Mouse (Mus musculus): ENCODE measurements around the gene Tas1r2. TPM values are rescaled to one million over a fixed set of nuclear protein-coding genes. Genes with fewer than 3 reads are reported as not detected.

Tas1r2 gene
- polyA plus RNA-seq (2016; fragmentation: Nextera tagmentation; extraction: Ambion mirVana): not detected in 2 replicates

DNA sequence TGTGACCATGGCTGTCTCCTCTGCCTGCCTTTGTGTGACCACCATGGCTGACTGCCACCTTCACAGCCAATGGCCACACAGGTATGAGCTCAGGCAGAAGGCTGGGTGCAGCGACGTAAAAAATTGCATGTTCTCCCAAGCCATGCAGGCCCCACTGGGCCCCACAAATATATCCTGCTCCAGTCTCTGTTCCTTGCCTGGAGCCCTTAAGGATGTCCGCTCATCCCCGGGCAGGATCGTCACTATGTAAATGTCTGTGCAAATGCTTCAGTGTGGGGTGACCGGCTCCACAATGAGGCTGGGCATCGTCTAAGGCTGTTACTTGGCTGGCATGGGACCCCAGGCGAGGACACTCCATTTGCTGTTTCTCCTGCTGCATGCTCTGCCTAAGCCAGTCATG is at the start of gene Tas1r2:
Gene Tas1r2 (plus strand): TSS at position 301 of the 400 bp plus-strand sequence.
- WGBS: 84% methylated on average over 8 of the region's 8 CpGs
- Histone ChIP-seq H3K4me3 (no peak within 1 kb of the TSS), H3K27me3 (ENCODE audit: low read depth, poor library complexity, severe bottlenecking) (0 out of 2 replicates have a peak, but pooled peaks cover 7% of the 10 kb centered on the region), H3K9me3 (replicated peaks) (no peaks in the 10 kb centered on the region), H3K36me3 (peaks cover 8% of the 10 kb centered on the region), H3K27ac (no peak within 1 kb of the TSS), H3K4me1 (no peaks in the 10 kb centered on the region)
- no peak for DNase-seq (ENCODE audit: low spot score)

DNA sequence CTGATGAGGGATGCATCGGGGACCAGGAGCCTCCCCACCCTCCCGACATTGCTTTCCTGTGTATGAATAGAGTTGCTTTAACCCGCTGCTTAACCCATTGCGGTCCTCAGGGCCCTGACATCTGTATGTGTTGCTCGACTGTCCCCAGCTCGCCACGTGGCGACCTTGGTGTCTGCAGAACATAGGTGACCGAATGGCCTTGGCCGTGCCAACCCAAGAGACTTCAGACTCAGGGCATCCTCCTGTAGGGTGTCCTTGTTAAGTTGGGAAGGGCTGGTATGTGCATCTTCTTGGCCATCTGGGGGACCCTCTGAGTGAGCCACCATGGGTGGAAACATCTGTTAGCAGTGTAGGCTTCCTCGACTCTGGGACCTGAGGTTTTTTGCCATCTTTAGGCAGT is 48.1 kb upstream of the Tas1r2 start:
- Histone ChIP-seq H3K27me3 (ENCODE audit: low read depth, poor library complexity, severe bottlenecking) (no peaks in the 10 kb centered on the region), H3K4me1 (peaks cover 33% of the 10 kb centered on the region), H3K36me3 (peaks cover 55% of the 10 kb centered on the region), H3K4me3 (no peak overlapping the region), H3K9me3 (replicated peaks) (no peaks in the 10 kb centered on the region), H3K27ac (peak overlapping the region; percentile 40; the same call in 1 of the 2 replicates)
- 91% methylated on average over 11 of the region's 11 CpGs for WGBS
- DNase-seq (ENCODE audit: low spot score): no peak

DNA sequence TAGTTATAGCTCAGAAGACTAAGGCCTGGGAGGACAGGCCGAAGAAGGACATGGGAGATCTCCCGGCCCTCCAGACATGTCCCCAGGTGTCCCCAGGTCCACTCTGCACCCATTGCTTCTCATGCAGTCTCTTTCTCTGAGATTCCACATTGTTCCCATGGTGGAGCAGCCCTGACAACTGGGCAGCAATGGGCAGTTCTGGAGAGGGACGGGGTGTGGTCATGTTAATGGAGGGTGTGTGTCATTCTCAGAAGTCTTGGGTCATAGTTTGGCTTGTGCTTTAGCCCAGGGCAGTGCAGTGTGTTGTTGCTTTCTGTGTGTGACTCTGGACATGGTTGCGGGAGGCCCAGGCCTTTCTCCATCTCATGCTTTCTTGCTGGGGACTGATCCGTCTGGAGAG is 46.6 kb upstream of the Tas1r2 start:
- H3K4me3 ChIP-seq: no peak overlapping the region
- DNase-seq (ENCODE audit: low spot score): no peak
- WGBS: 98% methylated on average over 5 of the region's 5 CpGs
- no peaks in the 10 kb centered on the region for H3K9me3 ChIP-seq (replicated peaks)
- H3K4me1 ChIP-seq: peaks cover 25% of the 10 kb centered on the region
- no peaks in the 10 kb centered on the region for H3K27me3 ChIP-seq (ENCODE audit: low read depth, poor library complexity, severe bottlenecking)
- no peak overlapping the region for H3K27ac ChIP-seq
- H3K36me3 ChIP-seq: peaks cover 56% of the 10 kb centered on the region

DNA sequence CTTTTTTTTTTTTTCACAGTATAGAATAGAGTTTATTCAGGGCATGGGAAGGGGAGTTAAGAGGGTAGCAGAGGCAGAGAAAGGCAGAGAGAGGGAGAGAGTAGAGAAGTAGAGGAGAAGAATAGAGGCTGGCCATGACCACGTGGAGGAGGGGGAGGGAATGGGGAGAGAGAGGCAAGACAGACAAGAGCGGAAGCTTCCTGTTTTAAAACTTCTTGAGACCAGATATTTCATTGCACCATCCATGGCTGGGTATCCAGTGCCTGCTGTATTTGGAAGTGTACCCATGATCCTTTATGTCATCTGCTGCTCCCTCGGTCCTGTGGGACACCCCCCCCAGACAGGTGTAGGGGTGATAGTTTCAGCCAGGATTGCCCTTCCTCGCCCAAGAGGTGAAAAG is 44.4 kb upstream of the Tas1r2 start:
- Histone ChIP-seq H3K27ac (no peak overlapping the region), H3K9me3 (replicated peaks) (peaks cover 5% of the 10 kb centered on the region; the same call in 1 of the 2 replicates), H3K4me3 (no peak overlapping the region), H3K27me3 (ENCODE audit: low read depth, poor library complexity, severe bottlenecking) (no peaks in the 10 kb centered on the region), H3K4me1 (peaks cover 9% of the 10 kb centered on the region), H3K36me3 (peaks cover 74% of the 10 kb centered on the region)
- 77% methylated on average over 4 of the region's 4 CpGs for WGBS
- no peak for DNase-seq (ENCODE audit: low spot score)

DNA sequence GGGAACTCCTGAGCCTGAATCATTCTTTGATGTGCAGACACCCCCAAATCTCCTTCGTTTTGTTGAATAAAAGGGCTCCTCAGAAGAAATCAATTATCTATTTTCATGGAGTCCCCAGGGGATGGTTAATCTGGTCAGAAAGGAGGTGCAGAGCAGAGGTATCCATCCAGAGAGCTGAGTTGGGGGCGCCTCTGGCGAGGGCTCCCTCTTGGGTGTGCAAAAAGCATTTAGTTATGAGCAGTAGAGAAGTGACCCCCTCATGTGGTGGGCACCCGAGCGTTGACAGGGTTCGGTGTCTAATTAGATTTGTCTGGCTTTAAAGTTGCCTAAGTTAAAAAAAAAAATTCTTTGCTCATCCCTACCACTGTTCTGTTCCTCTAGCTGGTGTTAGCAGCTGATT is 42.4 kb upstream of the Tas1r2 start:
- DNase-seq (ENCODE audit: low spot score): no peak
- WGBS: 65% methylated on average over 6 of the region's 6 CpGs
- Histone ChIP-seq H3K4me1 (peaks cover 9% of the 10 kb centered on the region), H3K27ac (peak overlapping the region; percentile 34; the same call in 1 of the 2 replicates), H3K9me3 (replicated peaks) (peaks cover 5% of the 10 kb centered on the region; the same call in 1 of the 2 replicates), H3K36me3 (peaks cover 80% of the 10 kb centered on the region), H3K4me3 (no peak overlapping the region; the same call in 1 of the 2 replicates), H3K27me3 (ENCODE audit: low read depth, poor library complexity, severe bottlenecking) (no peaks in the 10 kb centered on the region)

DNA sequence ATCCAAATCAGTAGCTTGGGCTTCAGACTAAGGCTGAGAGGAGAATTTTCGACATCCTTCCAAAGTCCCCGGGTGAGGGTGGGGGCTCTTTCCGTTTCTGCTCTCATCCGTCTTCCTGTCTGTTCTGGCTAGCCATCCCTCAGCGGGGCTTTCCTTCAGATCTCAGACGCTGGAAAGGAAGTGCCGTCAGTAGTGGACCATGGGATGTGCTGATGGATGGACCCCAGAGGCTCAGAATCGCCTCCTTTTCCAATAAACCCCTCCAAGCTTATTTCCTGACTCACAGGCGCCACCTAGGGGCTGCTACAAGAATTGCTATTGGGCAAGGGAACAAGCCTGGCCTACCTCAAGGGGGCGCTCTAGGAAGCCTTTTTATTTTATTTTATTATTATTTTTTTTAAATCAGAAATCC is 41.8 kb upstream of the Tas1r2 start:
- peak; percentile 90 for DNase-seq (ENCODE audit: low spot score)
- Histone ChIP-seq H3K27ac (peak overlapping the region; percentile 34; the same call in 1 of the 2 replicates), H3K4me1 (peaks cover 15% of the 10 kb centered on the region), H3K27me3 (ENCODE audit: low read depth, poor library complexity, severe bottlenecking) (no peaks in the 10 kb centered on the region), H3K9me3 (replicated peaks) (peaks cover 5% of the 10 kb centered on the region; the same call in 1 of the 2 replicates), H3K36me3 (peaks cover 80% of the 10 kb centered on the region), H3K4me3 (peak overlapping the region; percentile 30)
- 5% methylated on average over 10 of the region's 10 CpGs for WGBS

DNA sequence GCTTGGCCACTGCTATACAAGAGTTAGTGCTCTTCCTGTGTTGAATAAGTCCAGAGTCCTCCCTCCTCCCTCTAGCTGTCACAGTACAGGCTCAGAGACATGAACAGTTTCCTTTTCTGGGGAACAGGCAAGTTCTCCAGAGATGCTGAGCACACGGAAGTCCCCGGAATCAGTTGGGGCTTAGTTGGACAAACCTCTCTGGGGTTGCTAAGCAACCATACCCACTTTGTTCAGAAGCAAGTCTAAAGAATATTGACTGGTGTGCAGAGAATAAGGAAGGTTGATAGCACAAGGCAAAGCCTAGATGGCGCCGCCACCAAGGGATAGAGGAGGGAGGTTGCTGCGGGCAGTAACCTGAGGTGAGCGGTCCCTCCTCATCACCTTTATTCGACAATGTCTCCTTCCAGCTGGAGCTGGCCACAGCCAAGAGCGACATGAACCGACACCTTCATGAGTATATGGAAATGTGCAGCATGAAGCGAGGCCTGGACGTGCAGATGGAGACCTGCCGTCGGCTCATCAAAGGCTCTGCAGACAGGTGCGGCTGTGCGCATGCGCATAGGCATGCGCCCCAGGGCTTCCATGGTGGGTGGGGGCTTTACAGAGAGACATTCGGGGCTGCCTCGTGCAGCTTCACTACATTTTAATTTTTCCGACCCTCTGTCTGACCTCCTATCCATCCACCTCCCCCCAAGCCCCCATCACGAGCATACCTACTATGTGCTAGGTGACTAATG is 38.6 kb upstream of the Tas1r2 start:
- no peak for DNase-seq (ENCODE audit: low spot score)
- Histone ChIP-seq H3K4me1 (peaks cover 18% of the 10 kb centered on the region), H3K36me3 (peaks cover 69% of the 10 kb centered on the region), H3K4me3 (no peak overlapping the region), H3K9me3 (replicated peaks) (peaks cover 5% of the 10 kb centered on the region; the same call in 1 of the 2 replicates), H3K27ac (no peak overlapping the region), H3K27me3 (ENCODE audit: low read depth, poor library complexity, severe bottlenecking) (no peaks in the 10 kb centered on the region)
- WGBS: 92% methylated on average over 21 of the region's 21 CpGs

DNA sequence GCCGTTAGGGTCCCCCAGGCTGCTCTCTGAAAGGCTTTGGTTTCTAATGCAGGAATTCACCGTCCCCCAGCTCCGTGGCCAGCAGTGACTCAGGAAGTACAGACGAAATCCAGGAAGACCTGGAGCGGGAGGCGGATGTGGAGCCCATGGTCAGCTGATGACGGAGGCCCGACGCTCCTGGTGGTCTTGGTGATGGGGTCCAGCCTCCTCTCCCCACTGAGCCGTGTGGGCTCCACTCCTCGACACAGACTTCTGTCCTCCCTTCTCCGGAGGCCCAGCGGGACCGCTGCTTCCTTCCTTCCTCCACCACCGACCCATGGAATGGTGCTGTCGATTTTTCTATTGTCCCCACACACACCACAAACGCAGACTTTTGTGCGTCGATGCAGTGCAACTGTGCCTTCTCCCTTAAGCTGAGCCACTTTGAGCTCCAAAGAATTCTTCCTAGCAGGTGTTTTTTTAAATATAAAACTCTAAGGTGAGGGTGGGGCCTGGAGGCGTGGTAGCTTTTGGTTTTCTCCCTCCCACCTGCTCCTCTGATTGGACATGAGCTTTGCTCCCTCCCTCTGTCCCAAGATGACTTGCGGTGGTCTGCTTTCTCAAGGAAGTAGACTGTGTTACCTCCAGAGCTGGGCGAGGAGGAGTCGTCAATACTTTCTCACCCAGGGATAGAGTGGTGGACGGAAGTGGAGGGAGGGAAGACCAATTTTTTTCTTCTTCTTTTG is 36.9 kb upstream of the Tas1r2 start:
- peaks cover 68% of the 10 kb centered on the region for H3K36me3 ChIP-seq
- no peaks in the 10 kb centered on the region for H3K27me3 ChIP-seq (ENCODE audit: low read depth, poor library complexity, severe bottlenecking)
- DNase-seq (ENCODE audit: low spot score): no peak
- H3K9me3 ChIP-seq (replicated peaks): peaks cover 5% of the 10 kb centered on the region; the same call in 1 of the 2 replicates
- peaks cover 13% of the 10 kb centered on the region for H3K4me1 ChIP-seq
- peak overlapping the region; percentile 52 for H3K4me3 ChIP-seq
- 6% methylated on average over 24 of the region's 24 CpGs for WGBS
- H3K27ac ChIP-seq: peak overlapping the region; percentile 76

DNA sequence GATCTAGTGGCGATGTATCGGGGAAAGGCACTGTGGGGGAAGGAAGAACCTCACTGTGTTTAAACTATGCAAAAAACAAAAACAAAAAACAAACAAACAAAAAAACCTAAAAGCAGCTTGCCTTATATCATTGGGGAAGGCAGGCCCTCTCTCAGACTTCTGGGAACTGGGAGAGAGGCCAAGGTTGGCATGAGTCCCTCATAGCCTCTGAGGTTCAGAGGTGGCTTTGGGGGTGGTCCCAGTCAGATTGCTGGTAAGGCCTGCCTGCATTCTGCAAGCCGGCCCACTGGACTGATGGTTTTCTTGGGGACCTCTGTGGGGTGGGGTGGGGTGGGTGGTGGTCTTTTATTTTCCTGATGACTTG is 36.4 kb upstream of the Tas1r2 start:
- peaks cover 11% of the 10 kb centered on the region for H3K4me1 ChIP-seq
- no peaks in the 10 kb centered on the region for H3K27me3 ChIP-seq (ENCODE audit: low read depth, poor library complexity, severe bottlenecking)
- peaks cover 5% of the 10 kb centered on the region; the same call in 1 of the 2 replicates for H3K9me3 ChIP-seq (replicated peaks)
- peak overlapping the region; percentile 52 for H3K4me3 ChIP-seq
- no peak for DNase-seq (ENCODE audit: low spot score)
- peaks cover 68% of the 10 kb centered on the region for H3K36me3 ChIP-seq
- 51% methylated on average over 3 of the region's 3 CpGs for WGBS
- peak overlapping the region; percentile 76; the same call in 1 of the 2 replicates for H3K27ac ChIP-seq

DNA sequence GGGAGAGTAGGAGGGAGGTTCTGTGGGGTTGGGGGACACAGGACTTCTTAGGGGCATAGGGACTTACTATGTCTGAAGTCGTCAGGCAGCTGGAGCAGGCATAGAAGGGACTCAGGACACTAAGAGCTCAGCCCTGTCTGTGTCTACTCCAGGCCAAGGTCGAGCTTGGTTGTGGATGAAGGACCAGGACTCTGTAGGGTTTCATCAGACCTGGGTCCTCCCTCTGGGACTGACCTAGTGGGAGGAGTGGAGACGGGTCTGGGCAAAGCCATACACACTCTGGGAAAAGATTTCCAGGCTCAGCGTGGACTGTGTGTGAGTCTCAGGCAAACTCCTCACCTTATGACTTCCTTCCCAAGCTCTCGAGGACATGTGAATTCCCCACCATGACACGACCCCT is 33.6 kb upstream of the Tas1r2 start:
- H3K4me3 ChIP-seq: no peak overlapping the region
- no peak for DNase-seq (ENCODE audit: low spot score)
- no peak overlapping the region for H3K27ac ChIP-seq
- no peaks in the 10 kb centered on the region for H3K27me3 ChIP-seq (ENCODE audit: low read depth, poor library complexity, severe bottlenecking)
- no peaks in the 10 kb centered on the region for H3K9me3 ChIP-seq (replicated peaks)
- peaks cover 31% of the 10 kb centered on the region for H3K4me1 ChIP-seq
- 76% methylated on average over 6 of the region's 6 CpGs for WGBS
- H3K36me3 ChIP-seq: peaks cover 42% of the 10 kb centered on the region

DNA sequence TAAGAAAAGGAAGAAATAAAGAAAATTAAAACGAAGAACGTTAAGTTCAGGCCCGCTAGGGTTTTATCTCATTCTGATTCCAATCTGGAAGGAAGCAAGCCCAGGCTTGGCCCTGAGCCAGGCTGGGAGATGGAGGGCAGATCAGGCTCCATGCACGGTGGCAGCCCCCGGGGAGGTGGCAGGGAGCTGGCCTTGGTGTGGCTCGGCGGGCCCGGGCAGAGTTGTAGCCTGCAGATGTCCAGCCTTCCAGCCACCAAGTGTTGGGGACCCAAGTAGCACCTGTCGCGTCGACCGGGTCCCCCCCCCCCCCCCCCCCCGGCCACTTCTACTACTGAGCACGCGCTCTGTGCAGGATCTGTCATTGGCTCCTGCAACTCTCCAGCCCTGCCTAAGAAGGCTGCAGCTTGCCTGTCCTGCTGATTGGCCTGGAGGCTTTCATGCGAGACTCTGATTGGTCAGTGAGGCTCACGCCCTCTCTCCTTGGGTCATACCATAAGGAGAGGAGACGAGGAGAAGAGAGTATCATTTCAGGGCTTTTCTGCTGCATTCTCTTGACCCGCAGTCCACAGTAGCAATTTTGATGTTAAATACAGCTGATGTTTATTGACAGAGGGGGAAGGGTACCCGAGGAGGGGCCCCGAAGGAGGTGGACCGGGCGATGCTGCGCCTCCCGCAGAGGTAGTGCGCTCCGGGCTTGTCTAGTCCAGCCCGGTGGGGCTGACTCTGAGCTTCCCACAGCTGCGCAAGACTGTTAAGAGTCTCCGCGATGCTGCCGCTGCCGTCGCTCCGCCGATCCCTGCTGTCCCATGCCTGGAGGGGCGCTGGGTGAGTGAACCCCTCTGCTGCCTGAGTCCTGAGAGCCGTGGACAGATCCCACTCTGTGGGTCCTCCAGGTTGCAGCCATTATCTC is 30.7 kb upstream of the Tas1r2 start, which contains the start of gene Aldh4a1:
Gene Aldh4a1 (plus strand): TSS at position 494 of the 910 bp plus-strand sequence.
- Histone ChIP-seq H3K9me3 (replicated peaks) (no peaks in the 10 kb centered on the region), H3K27me3 (ENCODE audit: low read depth, poor library complexity, severe bottlenecking) (no peaks in the 10 kb centered on the region), H3K4me3 (peak within 1 kb of the TSS; percentile 68), H3K27ac (peak within 1 kb of the TSS; percentile 92), H3K4me1 (peaks cover 20% of the 10 kb centered on the region), H3K36me3 (peaks cover 14% of the 10 kb centered on the region; the same call in 1 of the 2 replicates)
- peak; percentile 91 for DNase-seq (ENCODE audit: low spot score)
- WGBS: 1% methylated on average over 37 of the region's 38 CpGs

DNA sequence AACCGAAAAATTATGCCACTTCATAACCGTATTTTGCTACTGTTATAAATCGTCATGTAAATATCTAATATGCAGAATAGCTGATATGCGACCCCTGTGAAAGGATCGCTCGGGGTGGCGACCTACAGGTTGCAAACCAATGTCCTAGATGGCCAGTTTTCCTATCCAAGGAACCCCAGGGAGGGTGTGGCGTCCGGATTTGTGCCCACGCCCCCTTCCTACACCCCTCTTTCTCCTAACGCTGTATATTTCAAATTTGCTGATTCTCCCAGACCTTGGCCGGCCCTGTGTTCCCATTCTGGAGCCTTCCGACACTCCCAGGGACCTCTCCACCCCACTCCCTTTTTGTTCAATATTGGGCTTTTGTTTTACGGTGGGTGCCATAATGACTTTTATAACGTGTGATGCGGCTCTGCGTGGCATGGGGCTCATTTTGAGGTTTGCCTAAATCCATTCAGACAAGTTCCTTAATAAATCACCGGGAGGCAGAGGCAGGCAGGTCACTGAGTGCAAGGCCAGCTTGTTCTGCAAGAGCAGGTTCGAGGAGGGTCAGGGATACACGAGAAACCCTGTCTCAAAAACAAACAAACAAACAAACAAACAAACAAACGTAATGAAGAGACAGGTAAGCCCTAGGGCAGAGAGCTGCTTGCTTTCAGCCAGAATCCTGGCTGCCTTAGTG is 29.8 kb upstream of the Tas1r2 start:
- DNase-seq (ENCODE audit: low spot score): no peak
- no peaks in the 10 kb centered on the region for H3K27me3 ChIP-seq (ENCODE audit: low read depth, poor library complexity, severe bottlenecking)
- no peaks in the 10 kb centered on the region for H3K9me3 ChIP-seq (replicated peaks)
- 25% methylated on average over 21 of the region's 21 CpGs for WGBS
- H3K27ac ChIP-seq: peak overlapping the region; percentile 92
- 0 out of 2 replicates have a peak, but pooled peaks cover 11% of the 10 kb centered on the region for H3K36me3 ChIP-seq
- peak overlapping the region; percentile 68 for H3K4me3 ChIP-seq
- peaks cover 20% of the 10 kb centered on the region for H3K4me1 ChIP-seq
